Mouse (Mus musculus) fat pad, adult 2 months (tissue): ENCODE data around the gene Pnmal1.
"Not testable (repeated sequence)": the region's sequence is repeated elsewhere in the genome, so short reads cannot be mapped to it uniquely, and the experiment has no call there.

ENCODE experiments used
- DNase-seq: peaks from one replicate; pipeline ENCODE4 v3.0.0-alpha.2; 2011; ENCODE audit warnings: low read depth, low spot score; ENCODE audit errors: extremely low read depth

The Pnmal1 gene

DNA sequence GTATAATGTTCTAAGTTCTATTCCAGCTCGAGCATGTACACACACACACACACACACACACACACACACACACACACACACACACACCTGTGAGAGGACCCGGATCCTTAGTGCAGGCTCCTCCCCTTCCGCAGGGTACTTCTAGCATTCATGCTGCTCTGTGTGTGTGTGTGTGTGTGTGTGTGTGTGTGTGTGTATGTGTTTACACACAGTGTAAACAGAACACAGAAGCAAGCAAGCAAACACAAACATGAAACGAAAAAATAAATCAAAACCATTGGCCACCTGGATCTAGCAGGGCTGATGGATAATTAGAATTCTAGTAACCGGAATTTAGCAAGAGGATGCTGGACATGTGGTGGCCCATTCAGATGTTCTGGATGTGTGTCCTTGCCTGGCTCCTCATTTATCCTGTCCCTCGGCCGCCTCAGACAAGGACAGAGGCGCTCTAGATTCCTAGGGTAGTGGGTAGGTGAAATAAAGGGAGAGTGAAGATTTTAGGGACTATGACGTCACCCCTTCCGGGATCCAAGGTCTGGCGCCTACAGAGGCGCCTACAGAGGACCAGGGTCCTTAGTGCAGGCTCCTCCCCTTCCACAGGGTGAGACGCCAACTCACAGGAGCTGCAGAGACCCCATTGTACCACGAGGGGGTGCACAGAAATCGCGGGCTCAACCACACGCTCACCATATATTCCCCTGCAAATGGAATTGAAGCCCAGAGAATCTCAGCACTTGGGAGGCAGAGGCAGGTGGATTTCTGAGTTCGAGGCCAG is 8.4 kb upstream of the Pnmal1 start:
- DNase-seq = no peak

DNA sequence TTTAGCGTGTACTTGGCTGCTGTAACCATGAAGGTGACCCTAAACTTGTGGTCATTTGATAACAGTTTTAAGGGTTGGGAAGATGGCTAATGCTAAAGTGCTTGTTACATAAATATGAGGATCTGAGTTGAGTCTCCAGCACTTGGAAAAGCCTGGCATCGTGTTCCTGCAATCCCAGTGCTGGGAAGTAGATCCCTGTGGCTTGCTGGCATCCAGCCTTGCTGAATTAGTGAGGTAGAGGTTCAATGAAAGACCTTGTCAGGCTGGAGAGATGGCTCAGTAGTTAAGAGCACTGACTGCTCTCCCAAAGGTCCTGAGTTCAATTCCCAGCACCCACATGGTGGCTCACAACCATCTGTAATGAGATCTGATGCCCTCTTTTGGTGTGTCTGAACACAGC is 5.7 kb upstream of the Pnmal1 start:
- DNase-seq = not testable (repeated sequence)

GRCm38 (mm10) chr7:16955712-16956111 is 3.8 kb upstream of the Pnmal1 start:
- no peak for DNase-seq

DNA sequence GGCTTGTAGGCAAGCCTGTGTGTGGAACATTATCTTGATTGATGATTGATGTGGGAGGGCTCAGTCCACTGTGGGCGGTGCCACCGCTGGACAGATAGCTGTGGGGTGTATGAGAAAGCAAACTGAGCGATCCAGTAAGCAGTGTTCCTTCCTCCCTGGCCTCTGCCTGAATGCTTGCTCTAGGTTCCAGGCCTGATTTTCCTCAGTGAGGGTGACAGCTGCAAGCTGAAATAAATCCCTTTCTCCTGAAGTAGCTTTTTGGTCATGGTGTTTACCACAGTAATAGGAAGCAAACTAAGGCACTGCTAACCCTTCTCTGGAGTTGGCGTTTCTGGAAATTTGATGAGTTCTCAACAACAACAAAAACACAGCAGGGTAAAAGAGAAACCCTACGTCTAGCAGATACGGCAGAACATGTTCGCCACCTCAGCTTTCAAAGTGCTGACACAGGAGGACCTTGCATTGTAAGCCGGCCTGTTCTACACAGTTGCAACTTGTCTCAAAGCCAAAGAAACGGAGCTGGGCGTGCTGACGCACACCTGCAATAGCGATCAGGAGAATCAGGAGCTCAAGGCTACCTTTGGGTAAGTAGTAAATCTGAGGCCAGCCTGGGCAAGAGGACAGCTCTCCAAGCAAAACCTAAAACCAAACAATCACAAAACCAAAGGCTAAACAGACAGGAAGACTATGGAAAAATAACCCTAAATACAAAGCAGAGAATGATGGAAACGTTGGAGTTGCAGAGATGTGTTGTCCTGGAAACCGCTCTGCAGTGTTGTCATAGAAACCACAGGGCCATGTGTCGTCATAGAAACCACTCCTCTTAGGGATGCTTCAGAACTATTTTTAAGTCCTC is 2.8 kb upstream of the Pnmal1 start:
- DNase-seq = no peak

DNA sequence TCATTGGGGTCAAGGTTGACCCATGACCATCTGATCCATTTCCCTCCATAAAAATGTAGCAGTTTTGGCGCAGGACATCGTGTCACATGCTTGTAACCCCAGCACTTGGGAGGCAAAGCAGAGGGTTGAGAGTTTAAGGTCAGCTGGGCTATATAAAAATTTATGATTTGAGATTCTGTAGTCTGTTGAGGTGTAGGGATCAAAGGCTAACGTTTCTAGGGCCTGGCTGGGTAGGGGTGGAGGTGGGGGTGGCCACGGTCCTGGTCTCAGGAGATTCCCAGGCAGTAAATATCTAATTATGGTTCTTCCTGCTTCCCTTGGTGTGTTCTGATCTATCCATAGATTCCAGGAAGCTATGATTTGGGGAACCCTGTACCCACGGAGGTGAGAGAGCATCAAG is 2.2 kb downstream of the Pnmal1 start:
- DNase-seq = no peak

DNA sequence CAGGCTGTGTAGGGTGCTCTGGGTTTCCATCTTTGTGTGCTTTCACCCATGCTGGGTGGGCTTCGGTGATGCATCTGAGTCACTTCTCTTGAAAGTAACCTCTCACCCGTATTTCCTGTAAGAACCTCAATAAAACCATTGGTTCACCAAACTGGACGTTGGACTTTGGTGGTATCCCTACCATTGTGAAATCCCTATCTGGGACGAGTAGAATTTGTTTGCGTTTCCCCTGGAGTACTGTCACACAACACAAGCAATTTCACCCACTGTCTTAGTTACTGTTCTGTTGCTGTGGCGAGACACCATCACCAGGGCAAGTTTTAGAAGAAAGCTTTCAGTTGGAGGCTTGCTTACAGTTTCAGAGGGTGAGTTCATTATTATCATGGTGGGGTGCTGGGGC is 8.9 kb downstream of the Pnmal1 start:
- no peak for DNase-seq

DNA sequence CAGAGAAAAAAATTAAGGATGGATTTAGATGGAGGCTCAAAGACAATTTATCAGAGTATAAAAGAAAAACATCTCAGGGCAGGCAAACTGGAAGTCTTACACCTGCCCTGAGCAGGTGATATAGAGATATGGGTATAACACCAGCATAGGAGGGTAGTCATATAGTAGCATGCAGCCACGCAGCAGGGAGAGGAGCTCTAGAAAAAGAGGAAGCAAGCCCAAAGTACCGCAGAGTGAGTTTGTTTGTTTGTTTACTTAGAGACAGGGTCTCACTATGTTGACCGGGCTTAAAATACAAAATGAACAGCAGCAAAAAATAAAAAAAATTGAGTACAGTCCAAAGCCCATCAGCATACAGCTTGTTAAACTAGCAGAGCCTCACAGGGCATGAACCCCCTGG is 11.7 kb downstream of the Pnmal1 start:
- no peak for DNase-seq

- DNase-seq = peak; percentile 14
Measured at GRCm38 (mm10) chr7:16974018-16974417, 14.5 kb downstream of the Pnmal1 start.

GRCm38 (mm10) chr7:16976298-16976697 is 16.8 kb downstream of the Pnmal1 start:
- no peak for DNase-seq

DNA sequence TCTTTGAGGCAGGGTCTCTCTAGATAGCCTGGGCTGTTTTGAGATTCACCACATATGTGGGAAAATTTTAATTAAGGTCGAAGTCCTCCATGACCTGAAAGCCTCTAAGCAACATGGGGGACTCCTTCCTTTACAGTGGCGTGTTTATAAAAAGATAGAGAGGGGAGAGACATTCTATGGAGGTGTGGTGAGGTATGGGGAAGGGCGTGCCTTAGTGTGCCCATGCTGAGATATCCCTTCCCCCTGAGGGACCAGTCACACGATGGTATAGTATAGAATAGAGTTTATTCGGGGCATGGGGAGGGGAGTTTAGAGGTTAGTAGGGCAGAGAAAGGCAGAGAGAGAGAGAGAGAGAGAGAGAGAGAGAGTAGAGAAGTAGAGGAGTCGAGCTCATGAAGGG is 18.7 kb downstream of the Pnmal1 start:
- no peak for DNase-seq

GRCm38 (mm10) chr7:16978593-16978992 is 19.1 kb downstream of the Pnmal1 start:
- DNase-seq = no peak

DNA sequence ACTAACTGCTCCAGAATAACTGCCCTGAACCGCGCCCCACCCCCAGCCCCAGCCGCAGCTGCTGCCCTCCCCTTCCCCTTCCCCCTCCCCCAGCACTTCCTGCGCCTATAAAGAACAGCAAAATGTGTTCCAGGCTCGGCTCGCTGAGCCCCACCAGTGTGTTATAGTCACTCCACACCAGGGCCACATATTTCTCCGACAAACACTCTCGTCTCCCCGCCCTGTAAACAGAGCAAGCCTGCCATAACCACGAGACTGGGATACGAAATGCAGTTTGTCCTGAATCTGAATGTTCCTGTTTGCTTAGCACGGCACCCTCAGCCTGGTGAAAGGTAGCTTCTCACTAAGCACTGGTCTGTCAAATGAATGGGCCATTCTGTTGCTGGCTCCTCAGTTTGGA is 20.9 kb downstream of the Pnmal1 start:
- DNase-seq = no peak

GRCm38 (mm10) chr7:16982859-16983568 is 23.5 kb downstream of the Pnmal1 start, which contains the start of gene Gm42372:
Gene Gm42372, plus strand, starts transcription at chr7:16983086.
- DNase-seq = no peak

DNA sequence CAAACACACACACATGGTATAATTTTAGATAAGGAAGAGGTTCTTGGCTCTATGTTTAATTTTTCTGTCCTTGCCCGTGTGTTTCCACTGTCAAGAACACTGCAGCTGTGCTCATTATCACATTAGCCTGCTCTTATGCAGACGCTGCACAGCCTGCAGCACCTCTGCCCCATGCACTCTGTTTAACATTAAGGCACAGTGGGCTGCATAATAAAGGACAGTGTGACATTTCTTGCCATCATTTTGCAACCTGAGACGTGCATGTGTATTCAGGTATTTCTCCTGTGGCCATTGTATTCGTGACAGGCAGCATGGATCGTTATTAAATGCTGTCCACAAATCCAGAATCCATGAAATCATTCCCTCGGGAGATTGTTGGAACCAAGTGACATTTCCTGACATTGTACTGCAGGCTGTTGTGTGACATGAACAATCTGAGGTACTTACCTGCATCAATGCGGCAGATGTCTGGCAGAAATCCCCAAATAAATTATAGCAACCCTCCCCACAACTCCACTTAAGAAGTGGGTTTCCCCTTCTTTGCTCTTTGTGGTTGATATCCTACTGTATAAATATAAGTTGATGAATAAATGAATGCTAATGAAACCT is 28.2 kb downstream of the Pnmal1 start:
- DNase-seq = no peak

DNA sequence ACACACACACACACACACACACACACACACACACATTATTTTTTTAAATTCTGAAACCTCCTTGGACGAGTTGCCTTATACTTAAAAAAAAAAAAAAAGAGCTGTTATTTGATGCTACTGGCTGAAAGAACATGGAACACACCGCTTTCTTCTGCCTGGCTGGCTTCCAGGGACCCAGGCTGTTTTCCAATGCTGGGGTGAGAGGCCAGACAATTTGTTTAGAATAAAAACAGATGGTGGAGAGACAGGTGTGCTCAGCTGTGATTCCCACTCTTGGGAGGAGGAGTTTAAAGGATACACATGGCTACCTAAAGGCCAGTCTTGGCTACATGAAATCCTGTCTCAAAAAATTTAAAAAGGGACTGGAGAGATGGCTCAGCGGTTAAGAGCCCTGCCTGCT is 28.9 kb downstream of the Pnmal1 start:
- no peak for DNase-seq

DNA sequence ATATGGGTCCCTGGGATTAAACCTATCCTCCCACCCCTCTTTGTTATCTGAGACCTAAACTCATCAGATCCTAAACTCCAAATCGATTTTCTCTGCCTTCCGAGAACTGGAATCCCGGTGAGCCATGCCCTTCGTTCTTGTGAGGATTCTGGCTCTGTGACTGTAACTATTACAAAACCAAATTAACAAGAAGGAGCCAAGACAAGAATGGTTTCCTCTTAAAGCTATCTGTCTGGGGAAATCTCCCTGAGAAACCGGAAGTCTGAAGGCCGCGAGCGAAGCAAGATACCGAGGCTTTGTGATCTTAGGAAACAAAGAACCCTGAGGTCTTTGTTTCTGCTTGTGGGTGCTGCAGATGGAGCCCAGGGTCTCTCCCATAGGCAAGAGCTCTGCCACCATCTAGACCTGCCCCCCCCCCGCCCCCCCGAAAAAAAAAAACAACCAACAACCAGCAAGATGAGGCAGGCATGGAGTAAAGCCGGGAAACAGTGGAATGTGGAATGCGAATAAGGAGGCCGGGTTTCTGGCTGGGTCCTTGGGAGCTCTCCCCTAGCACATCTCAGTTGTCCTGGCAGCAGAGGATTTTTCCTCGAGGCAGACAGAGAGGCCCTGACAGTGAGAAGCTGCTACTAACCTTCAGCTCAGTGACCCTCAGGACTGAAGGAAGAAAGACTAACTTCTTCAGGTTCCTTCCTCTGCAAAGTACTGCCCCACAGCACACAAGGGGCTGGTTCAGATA is 30.7 kb downstream of the Pnmal1 start:
- no peak for DNase-seq

GRCm38 (mm10) chr7:16991681-16992450 is 32.4 kb downstream of the Pnmal1 start:
- DNase-seq = no peak

GRCm38 (mm10) chr7:16992451-16992807 is 33.0 kb downstream of the Pnmal1 start, which contains the start of gene Ccdc8:
Gene Ccdc8, plus strand, starts transcription at chr7:16992708.
- DNase-seq = no peak

DNA sequence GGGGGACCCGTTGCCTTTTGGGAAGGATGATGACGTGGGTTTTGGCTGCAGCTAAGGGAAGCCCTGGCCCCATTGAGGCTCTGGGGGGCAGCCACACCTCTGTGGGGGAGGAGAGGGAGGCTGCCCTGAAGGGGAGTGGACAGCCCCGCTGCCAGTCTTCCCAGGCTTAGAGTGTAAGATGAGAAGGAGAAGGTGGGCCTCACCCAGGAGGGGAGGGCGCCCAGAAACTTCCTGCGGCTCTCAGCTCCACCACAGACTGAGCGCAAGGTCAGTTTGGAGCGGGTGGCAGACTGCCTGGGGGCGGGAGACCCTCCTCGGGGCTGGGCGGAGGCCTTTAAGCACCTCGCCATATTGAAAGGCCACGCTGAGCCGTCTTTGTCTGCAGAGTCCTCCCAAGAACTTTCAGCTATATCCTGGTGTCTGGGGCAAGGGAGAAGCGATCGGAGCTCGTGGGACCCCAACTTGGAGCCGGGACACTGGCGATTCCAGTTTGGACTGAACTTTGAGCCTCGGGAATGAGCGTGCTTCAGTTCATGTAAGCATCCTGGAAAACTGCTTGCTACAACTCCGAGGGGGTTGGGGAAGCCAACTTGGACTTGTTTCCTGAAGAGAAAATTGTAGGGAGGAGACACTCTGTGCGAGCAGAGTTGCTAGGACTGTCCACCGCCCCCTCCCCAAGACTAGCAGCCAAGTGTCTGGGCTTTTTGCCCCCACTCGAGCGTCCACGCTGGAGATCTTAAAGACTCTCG is 34.3 kb downstream of the Pnmal1 start:
- DNase-seq = no peak
